Comparison of ENCODE assay signal across 16 mouse cellular contexts in the genomic region with DNA sequence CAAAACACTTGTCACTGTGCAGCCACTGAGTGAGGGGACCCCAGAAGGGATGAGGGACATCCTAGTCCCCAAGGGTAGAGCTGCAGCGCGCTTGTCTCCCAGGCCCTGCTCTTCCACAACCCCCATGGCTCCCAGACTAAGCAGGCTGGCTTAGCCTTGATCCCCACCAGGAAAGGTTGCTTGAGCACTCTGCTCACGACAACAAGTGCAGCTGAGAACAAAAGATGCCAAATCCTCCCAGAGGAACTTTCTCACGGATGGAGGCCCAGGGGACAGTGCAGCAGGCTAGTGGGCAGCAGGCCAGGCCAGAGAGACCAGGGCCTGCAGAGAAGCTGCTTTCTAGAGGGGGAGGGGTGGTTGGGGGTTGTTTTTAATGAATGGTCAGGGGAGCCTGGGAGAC. TPM values are rescaled to one million over a fixed set of nuclear protein-coding genes. Genes with fewer than 3 reads are reported as not detected.
DNase-seq lines count a peak whose midpoint lies in the region; ATAC-seq and TF ChIP-seq lines count a peak whose summit lies in the region.
"Had no signal": no experiment of that assay in that cellular context is flagged by ENCODE, and none has a peak within 500 bp of the region (broad histone marks: within the 10 kb centered on the region; RNA-seq: fewer than 3 reads in every experiment).

No protein-coding gene starts in this region.

- no peak overlapping the region for H3K4me3 ChIP-seq in layer of hippocampus, adult 2 months
- no peak overlapping the region for H3K4me3 ChIP-seq in forebrain, embryonic 10.5 days
- no peak overlapping the region for H3K4me3 ChIP-seq in hindbrain, embryonic 12.5 days
- H3K4me3 ChIP-seq in midbrain, embryonic 15.5 days, result no peak overlapping the region
- no peak overlapping the region for H3K4me3 ChIP-seq in kidney, embryonic 14.5 days (ENCODE audit: low read length)
- H3K4me3 ChIP-seq: embryonic facial prominence, embryonic 12.5 days had no signal

- no peaks in the 10 kb centered on the region for H3K9me3 ChIP-seq in forebrain, embryonic 10.5 days
- H3K9me3 ChIP-seq in hindbrain, embryonic 12.5 days (replicated peaks), result no peaks in the 10 kb centered on the region
- no peaks in the 10 kb centered on the region for H3K9me3 ChIP-seq in midbrain, embryonic 15.5 days
- no peaks in the 10 kb centered on the region for H3K9me3 ChIP-seq in kidney, embryonic 14.5 days (ENCODE audit: control insufficient read depth, low read length)
- H3K9me3 ChIP-seq: embryonic facial prominence, embryonic 12.5 days; G1E had no signal

- no peaks in the 10 kb centered on the region; the same call in 1 of the 2 replicates for H3K27me3 ChIP-seq in forebrain, embryonic 10.5 days (ENCODE audit: poor library complexity, severe bottlenecking)
- no peaks in the 10 kb centered on the region for H3K27me3 ChIP-seq in hindbrain, embryonic 12.5 days
- no peaks in the 10 kb centered on the region for H3K27me3 ChIP-seq in midbrain, embryonic 15.5 days (replicated peaks)
- no peaks in the 10 kb centered on the region for H3K27me3 ChIP-seq in kidney, embryonic 14.5 days (ENCODE audit: control insufficient read depth, insufficient read depth, low read length)
- H3K27me3 ChIP-seq: embryonic facial prominence, embryonic 12.5 days had no signal

- no peak overlapping the region for H3K4me2 ChIP-seq in hindbrain, embryonic 12.5 days (replicated peaks)
- H3K4me2 ChIP-seq in midbrain, embryonic 15.5 days, result no peak overlapping the region
- no peak overlapping the region for H3K4me2 ChIP-seq in kidney, embryonic 14.5 days (replicated peaks; ENCODE audit: low read depth, low read length)
- H3K4me2 ChIP-seq: embryonic facial prominence, embryonic 12.5 days had no signal

- H3K27ac ChIP-seq in layer of hippocampus, adult 2 months, result peak overlapping the region; percentile 5; the same call in 1 of the 2 replicates
- peak overlapping the region; percentile 67 for H3K27ac ChIP-seq in forebrain, embryonic 10.5 days
- H3K27ac ChIP-seq in hindbrain, embryonic 12.5 days, result peak overlapping the region; percentile 57
- H3K27ac ChIP-seq in midbrain, embryonic 15.5 days, result peak overlapping the region; percentile 9
- H3K27ac ChIP-seq in kidney, embryonic 14.5 days (ENCODE audit: low read depth, low read length), result no peak overlapping the region
- H3K27ac ChIP-seq: embryonic facial prominence, embryonic 12.5 days; liver, embryonic 14.5 days had no signal

- no peaks in the 10 kb centered on the region for H3K36me3 ChIP-seq in forebrain, embryonic 10.5 days (replicated peaks)
- H3K36me3 ChIP-seq in hindbrain, embryonic 12.5 days, result no peaks in the 10 kb centered on the region
- H3K36me3 ChIP-seq in midbrain, embryonic 15.5 days (replicated peaks), result no peaks in the 10 kb centered on the region
- no peaks in the 10 kb centered on the region for H3K36me3 ChIP-seq in kidney, embryonic 14.5 days (ENCODE audit: control insufficient read depth, insufficient read depth, low read length)
- H3K36me3 ChIP-seq: embryonic facial prominence, embryonic 12.5 days; G1E had no signal

- H3K4me1 ChIP-seq in forebrain, embryonic 10.5 days, result peaks cover 9% of the 10 kb centered on the region
- H3K4me1 ChIP-seq in hindbrain, embryonic 12.5 days, result peaks cover 7% of the 10 kb centered on the region
- H3K4me1 ChIP-seq in midbrain, embryonic 15.5 days, result peaks cover 6% of the 10 kb centered on the region; the same call in 1 of the 2 replicates
- no peaks in the 10 kb centered on the region for H3K4me1 ChIP-seq in kidney, embryonic 14.5 days (ENCODE audit: control insufficient read depth, insufficient read depth, low read length)
- H3K4me1 ChIP-seq: embryonic facial prominence, embryonic 12.5 days had no signal

- ATAC-seq in hindbrain, embryonic 12.5 days (ENCODE audit: low FRiP score), result peak; percentile 74
- peak; percentile 77 for ATAC-seq in midbrain, embryonic 15.5 days (replicated peaks)
- no peak for ATAC-seq in kidney, embryonic 14.5 days (ENCODE audit: low FRiP score, low TSS enrichment)
- ATAC-seq: intestine, postnatal 0 days had no signal

- no peak overlapping the region for H3K9ac ChIP-seq in hindbrain, embryonic 12.5 days
- no peak overlapping the region for H3K9ac ChIP-seq in midbrain, embryonic 15.5 days
- H3K9ac ChIP-seq in kidney, embryonic 14.5 days (ENCODE audit: low read depth, low read length), result no peak overlapping the region
- H3K9ac ChIP-seq: embryonic facial prominence, embryonic 12.5 days; liver, embryonic 14.5 days had no signal

- 36% methylated on average over 4 of the region's 4 CpGs for WGBS in forebrain, embryonic 10.5 days
- WGBS in hindbrain, embryonic 12.5 days, result 30% methylated on average over 4 of the region's 4 CpGs
- WGBS in midbrain, embryonic 15.5 days, result 15% methylated on average over 4 of the region's 4 CpGs
- 59% methylated on average over 4 of the region's 4 CpGs for whole genome bisulfite sequencing in kidney, embryonic 14.5 days

- DNase-seq in layer of hippocampus, adult 2 months (ENCODE audit: low spot score in 2 of 2), result no peak
- DNase-seq in layer of hippocampus, postnatal 36 days, result no peak
- no peak for DNase-seq in forebrain, embryonic 10.5 days (ENCODE audit: extremely low spot score, low spot score)
- DNase-seq in adrenal gland, adult 2 months, result no peak
- no peak for DNase-seq in ovary, postnatal 10 days (ENCODE audit: low spot score)
- DNase-seq: cerebellum, adult 9-11 months; thymus, adult 2 months had no signal

- no peak for TF ChIP-seq CTCF in layer of hippocampus, adult 2 months (conservative IDR thresholded peaks at IDR 0.05)

RNA-seq across cellular contexts. Expression of a gene that starts 15.5 kb away (rescaled TPM):
- total RNA-seq in layer of hippocampus, adult 2 months (2021), result 10 to 100 TPM; 29.9 to 33.8 TPM
- 10 to 100 TPM; 26.2 to 41.7 TPM for total RNA-seq in layer of hippocampus, postnatal 36 days (2021)
- polyA plus RNA-seq in forebrain, embryonic 10.5 days (2016; fragmentation: Nextera tagmentation; extraction: Ambion mirVana), result 5.5 and 5.6 TPM in 2 replicates
- polyA plus RNA-seq in hindbrain, embryonic 12.5 days (2016; fragmentation: Nextera tagmentation; extraction: Ambion mirVana), result 6.3 and 6.9 TPM in 2 replicates
- 13.6 and 15.5 TPM in 2 replicates for polyA plus RNA-seq in midbrain, embryonic 15.5 days (2015; fragmentation: Nextera tagmentation; extraction: Ambion mirVana)
- polyA plus RNA-seq in kidney, embryonic 14.5 days (2014; fragmentation: Nextera tagmentation; extraction: Ambion mirVana), result 5.3 and 9.3 TPM in 2 replicates
- 10 to 100 TPM; 32.6 to 43.7 TPM for total RNA-seq in adrenal gland, adult 2 months (2021)
- 73.8 and 79.8 TPM in 2 replicates for polyA plus RNA-seq in adrenal gland, adult 2 months (2012; rRNA removed)
- total RNA-seq: monocyte, adult 5-6 weeks had no signal
- polyA plus RNA-seq: C2C12, G1E had no signal

RNA-seq across cellular contexts. Expression of a gene that starts 18.3 kb away (rescaled TPM):
- total RNA-seq in layer of hippocampus, adult 2 months (2021), result 10 to 100 TPM; 16.3 to 18.7 TPM
- total RNA-seq in layer of hippocampus, postnatal 36 days (2021), result 10 to 100 TPM; 10.7 to 16.8 TPM
- 0.98 and 1.2 TPM in 2 replicates for polyA plus RNA-seq in forebrain, embryonic 10.5 days (2016; fragmentation: Nextera tagmentation; extraction: Ambion mirVana)
- 2.8 and 3.8 TPM in 2 replicates for polyA plus RNA-seq in hindbrain, embryonic 12.5 days (2016; fragmentation: Nextera tagmentation; extraction: Ambion mirVana)
- polyA plus RNA-seq in midbrain, embryonic 15.5 days (2015; fragmentation: Nextera tagmentation; extraction: Ambion mirVana), result 7.8 and 8.1 TPM in 2 replicates
- polyA plus RNA-seq in kidney, embryonic 14.5 days (2014; fragmentation: Nextera tagmentation; extraction: Ambion mirVana), result 0.53 and 0.91 TPM in 2 replicates
- 1 to 10 TPM in 1 of 2 experiments, under 1 TPM in 1; 0.76 to 1.4 TPM for total RNA-seq in adrenal gland, adult 2 months (2021)
- polyA plus RNA-seq in adrenal gland, adult 2 months (2012; rRNA removed), result 0.03 and 0.33 TPM in 2 replicates
- total RNA-seq: monocyte, adult 5-6 weeks had no signal
- polyA plus RNA-seq: G1E; intestine, postnatal 0 days had no signal

RNA-seq across cellular contexts. Expression of a gene that starts 39.3 kb away (rescaled TPM):
- total RNA-seq in layer of hippocampus, adult 2 months (2021), result 10 to 100 TPM; 39.3 to 45.2 TPM
- total RNA-seq in layer of hippocampus, postnatal 36 days (2021), result 10 to 100 TPM; 40.9 to 41.3 TPM
- polyA plus RNA-seq in forebrain, embryonic 10.5 days (2016; fragmentation: Nextera tagmentation; extraction: Ambion mirVana), result 1.7 and 2.1 TPM in 2 replicates
- 13.0 and 19.4 TPM in 2 replicates for polyA plus RNA-seq in hindbrain, embryonic 12.5 days (2016; fragmentation: Nextera tagmentation; extraction: Ambion mirVana)
- 49.9 and 58.7 TPM in 2 replicates for polyA plus RNA-seq in midbrain, embryonic 15.5 days (2015; fragmentation: Nextera tagmentation; extraction: Ambion mirVana)
- polyA plus RNA-seq in kidney, embryonic 14.5 days (2014; fragmentation: Nextera tagmentation; extraction: Ambion mirVana), result 1.4 and 2.9 TPM in 2 replicates
- 100 to 1,000 TPM; 136 to 202 TPM for total RNA-seq in adrenal gland, adult 2 months (2021)
- polyA plus RNA-seq in adrenal gland, adult 2 months (2012; rRNA removed), result 83.4 and 111 TPM in 2 replicates
- total RNA-seq: monocyte, adult 5-6 weeks had no signal
- polyA plus RNA-seq: G1E had no signal
